Mouse (Mus musculus) telencephalon, adult 2 months (tissue): ENCODE measurements around the gene Reep3.
"Not testable (repeated sequence)": the region's sequence is repeated elsewhere in the genome, so short reads cannot be mapped to it uniquely, and the experiment has no call there.

Source experiments
- DNase-seq: peaks from one replicate; pipeline ENCODE4 v3.0.0-alpha.2; 2011; ENCODE audit warnings: low read depth, low spot score

The Reep3 gene

GRCm38 (mm10) chr10:67018875-67019274 is 77.9 kb downstream of the Reep3 start:
- DNase-seq: no peak

- no peak for DNase-seq
Measured at GRCm38 (mm10) chr10:67017891-67018290, 78.9 kb downstream of the Reep3 start.

GRCm38 (mm10) chr10:67017315-67017714 is 79.4 kb downstream of the Reep3 start:
- DNase-seq: no peak

GRCm38 (mm10) chr10:67016615-67017278 is 80.0 kb downstream of the Reep3 start:
- no peak for DNase-seq

GRCm38 (mm10) chr10:67014746-67015145 is 82.0 kb downstream of the Reep3 start:
- no peak for DNase-seq

GRCm38 (mm10) chr10:67010521-67010920 is 86.2 kb downstream of the Reep3 start:
- no peak for DNase-seq

GRCm38 (mm10) chr10:67004527-67005042 is 92.2 kb downstream of the Reep3 start:
- DNase-seq: peak; percentile 54

GRCm38 (mm10) chr10:67003743-67004526 is 92.8 kb downstream of the Reep3 start:
- DNase-seq: no peak

GRCm38 (mm10) chr10:67003009-67003742 is 93.6 kb downstream of the Reep3 start:
- no peak for DNase-seq

- DNase-seq: no peak
Measured at GRCm38 (mm10) chr10:67002207-67003008, 94.3 kb downstream of the Reep3 start.

- DNase-seq: not testable (repeated sequence)
Measured at GRCm38 (mm10) chr10:67000958-67001615, 95.7 kb downstream of the Reep3 start.

GRCm38 (mm10) chr10:67000136-67000535 is 96.6 kb downstream of the Reep3 start:
- DNase-seq: no peak

GRCm38 (mm10) chr10:66998770-66999169 is 98.0 kb downstream of the Reep3 start:
- no peak for DNase-seq

- DNase-seq: no peak
Measured at GRCm38 (mm10) chr10:66995181-66995580, 101.6 kb downstream of the Reep3 start.

GRCm38 (mm10) chr10:66994469-66994868 is 102.3 kb downstream of the Reep3 start:
- DNase-seq: no peak

- no peak for DNase-seq
Measured at GRCm38 (mm10) chr10:66992591-66992990, 104.2 kb downstream of the Reep3 start.

- no peak for DNase-seq
Measured at GRCm38 (mm10) chr10:66990506-66990905, 106.2 kb downstream of the Reep3 start.

- no peak for DNase-seq
Measured at GRCm38 (mm10) chr10:66983043-66983442, 113.7 kb downstream of the Reep3 start.

GRCm38 (mm10) chr10:66978215-66978614 is 118.5 kb downstream of the Reep3 start:
- no peak for DNase-seq

GRCm38 (mm10) chr10:66977093-66977492 is 119.7 kb downstream of the Reep3 start:
- no peak for DNase-seq

GRCm38 (mm10) chr10:66975451-66975850 is 121.3 kb downstream of the Reep3 start:
- no peak for DNase-seq
